Mouse (Mus musculus) hindbrain, embryonic 10.5 days (tissue): ENCODE data around the gene Fgf15. TPM values are rescaled to one million over a fixed set of nuclear protein-coding genes. Genes with fewer than 3 reads are reported as not detected.

ENCODE experiments used
- DNase-seq: peaks from one replicate; pipeline ENCODE4 v3.0.0-alpha.2; 2017; ENCODE audit warnings: low spot score
- H3K27ac ChIP-seq: fragments of 300-500 bp; sonication (generic); 2 replicates; pipeline ENCODE4 v1.5.1; 2016; ENCODE audit warnings: mild to moderate bottlenecking, moderate library complexity
- H3K27me3 ChIP-seq: fragments of 300-500 bp; sonication (generic); 2 replicates; pipeline ENCODE4 v1.6.1; 2016; ENCODE audit warnings: mild to moderate bottlenecking; ENCODE audit not compliant: poor library complexity, insufficient read depth, severe bottlenecking
- H3K36me3 ChIP-seq: fragments of 300-500 bp; sonication (generic); 2 replicates; pipeline ENCODE4 v1.6.1; 2016; ENCODE audit warnings: mild to moderate bottlenecking, moderate library complexity
- H3K4me1 ChIP-seq: fragments of 300-500 bp; sonication (generic); replicated peaks from 2 replicates; pipeline ENCODE4 v1.6.1; 2016; ENCODE audit warnings: mild to moderate bottlenecking
- H3K4me3 ChIP-seq: fragments of 300-500 bp; sonication (generic); 2 replicates; pipeline ENCODE4 v1.5.1; 2016; ENCODE audit warnings: mild to moderate bottlenecking, moderate library complexity
- H3K9me3 ChIP-seq: fragments of 300-500 bp; sonication (generic); 2 replicates; pipeline ENCODE4 v1.6.1; 2016; ENCODE audit warnings: mild to moderate bottlenecking, moderate library complexity
- WGBS: fragments of 180-500 bp; shearing (Covaris S2); methylation state at CpG from one replicate; pipeline ENCODE4 v1.1.7; 2016; 5-methylcytosine and 5-hydroxymethylcytosine counted together
- polyA plus RNA-seq: library from polyadenylated mRNA; unstranded; fragments of >200 nt; fragmentation: Nextera tagmentation; extraction: Ambion mirVana; gene quantifications from 2 replicates; pipeline ENCODE4 v1.2.1, GENCODE M21; 2016

The Fgf15 gene
- polyA plus RNA-seq, 1 experiment from 2014 or later: 43.4 TPM

DNA sequence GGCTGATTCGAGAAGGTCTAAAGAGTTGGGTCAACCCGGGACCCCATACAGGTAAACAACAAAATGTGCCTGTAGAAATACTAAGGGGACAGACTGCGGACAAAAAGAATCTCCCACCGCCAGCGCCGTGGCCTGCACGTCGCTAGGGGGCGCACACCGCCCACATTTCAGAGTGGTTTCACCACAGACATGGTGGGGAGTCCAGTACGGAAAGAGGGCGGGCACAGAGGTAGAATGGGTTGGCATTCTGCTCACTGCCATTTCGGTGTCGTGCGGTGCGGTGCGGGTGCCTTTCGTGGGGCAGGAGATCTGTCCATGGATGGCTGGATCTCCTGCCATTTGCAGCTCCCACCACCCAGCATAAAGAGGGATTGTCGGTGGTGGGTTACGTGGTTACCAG, 41.2 kb downstream of the Fgf15 start:
- 2% methylated on average over 20 of the region's 20 CpGs for WGBS
- H3K36me3 ChIP-seq: peaks cover 55% of the 10 kb centered on the region

GRCm38 (mm10) chr7:144937899-144938517, 41.7 kb downstream of the Fgf15 start:
- H3K27ac ChIP-seq: peak overlapping the region; percentile 97
- H3K4me3 ChIP-seq: peak overlapping the region; percentile 86
- peaks cover 21% of the 10 kb centered on the region for H3K27me3 ChIP-seq
- WGBS: under 1% methylated on average over 39 of the region's 39 CpGs
- H3K4me1 ChIP-seq: peaks cover 86% of the 10 kb centered on the region
- peak; percentile 53 for DNase-seq
- H3K36me3 ChIP-seq: peaks cover 50% of the 10 kb centered on the region
- no peaks in the 10 kb centered on the region for H3K9me3 ChIP-seq

More for the DNA sequence above, 41.2 kb downstream of the Fgf15 start:
- peak overlapping the region; percentile 97 for H3K27ac ChIP-seq
- H3K9me3 ChIP-seq: no peaks in the 10 kb centered on the region
- peak; percentile 90 for DNase-seq
- peaks cover 85% of the 10 kb centered on the region for H3K4me1 ChIP-seq
- peak overlapping the region; percentile 86 for H3K4me3 ChIP-seq
- peaks cover 16% of the 10 kb centered on the region for H3K27me3 ChIP-seq

- Histone ChIP-seq H3K36me3 (peaks cover 42% of the 10 kb centered on the region), H3K4me1 (peaks cover 93% of the 10 kb centered on the region), H3K4me3 (peak overlapping the region; percentile 86), H3K27ac (peak overlapping the region; percentile 97), H3K9me3 (no peaks in the 10 kb centered on the region), H3K27me3 (peaks cover 21% of the 10 kb centered on the region)
- peak; percentile 35 for DNase-seq
- under 1% methylated on average over 32 of the region's 32 CpGs for WGBS
Observed at GRCm38 (mm10) chr7:144938661-144939343, 42.5 kb downstream of the Fgf15 start.

GRCm38 (mm10) chr7:144939344-144940002, 43.1 kb downstream of the Fgf15 start, which contains the start of gene Ccnd1:
Gene Ccnd1 (minus strand): TSS chr7:144939925.
- peak; percentile 91 for DNase-seq
- Histone ChIP-seq H3K27ac (peak within 1 kb of the TSS; percentile 97), H3K36me3 (peaks cover 36% of the 10 kb centered on the region), H3K4me3 (peak within 1 kb of the TSS; percentile 86), H3K4me1 (peaks cover 87% of the 10 kb centered on the region), H3K9me3 (no peaks in the 10 kb centered on the region), H3K27me3 (peaks cover 21% of the 10 kb centered on the region)
- WGBS: under 1% methylated on average over 44 of the region's 45 CpGs

DNA sequence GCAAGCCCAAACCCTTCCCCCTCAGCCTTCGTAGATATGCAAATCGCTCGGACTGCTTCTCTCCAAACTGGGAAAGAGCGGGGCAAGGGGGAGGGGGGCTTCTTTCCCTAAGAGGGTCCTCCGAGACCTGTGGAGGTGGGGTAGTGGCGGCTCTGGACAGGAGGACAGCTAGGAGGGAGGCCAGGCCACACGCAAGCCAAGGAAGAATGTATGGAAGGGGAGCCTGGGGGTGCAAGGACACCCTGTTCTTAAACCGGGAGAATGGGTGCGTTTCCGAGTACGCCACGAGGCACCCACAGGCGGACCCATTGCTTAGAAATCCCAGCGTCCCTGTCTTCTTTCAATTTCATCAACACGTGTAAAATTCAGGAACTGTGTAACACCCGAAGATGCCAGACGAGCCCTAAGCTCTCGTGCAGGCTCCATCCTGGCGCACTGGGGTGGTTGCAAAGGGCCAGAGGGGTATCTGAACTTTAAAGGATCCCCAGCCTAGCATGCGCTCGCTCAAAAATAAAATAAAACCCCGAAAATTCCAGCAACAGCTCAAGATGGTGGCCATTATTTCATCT, 43.8 kb downstream of the Fgf15 start:
- peak overlapping the region; percentile 86 for H3K4me3 ChIP-seq
- H3K27ac ChIP-seq: peak overlapping the region; percentile 97
- no peak for DNase-seq
- peaks cover 81% of the 10 kb centered on the region for H3K4me1 ChIP-seq
- WGBS: under 1% methylated on average over 22 of the region's 22 CpGs
- H3K9me3 ChIP-seq: no peaks in the 10 kb centered on the region
- H3K27me3 ChIP-seq: peaks cover 21% of the 10 kb centered on the region
- H3K36me3 ChIP-seq: peaks cover 29% of the 10 kb centered on the region

- Histone ChIP-seq H3K27ac (peak overlapping the region; percentile 97), H3K27me3 (peaks cover 21% of the 10 kb centered on the region), H3K4me1 (peaks cover 76% of the 10 kb centered on the region), H3K4me3 (peak overlapping the region; percentile 86), H3K36me3 (peaks cover 24% of the 10 kb centered on the region), H3K9me3 (no peaks in the 10 kb centered on the region)
- under 1% methylated on average over 11 of the region's 11 CpGs for WGBS
- DNase-seq: no peak
Observed at GRCm38 (mm10) chr7:144940585-144940984, 44.3 kb downstream of the Fgf15 start.

DNA sequence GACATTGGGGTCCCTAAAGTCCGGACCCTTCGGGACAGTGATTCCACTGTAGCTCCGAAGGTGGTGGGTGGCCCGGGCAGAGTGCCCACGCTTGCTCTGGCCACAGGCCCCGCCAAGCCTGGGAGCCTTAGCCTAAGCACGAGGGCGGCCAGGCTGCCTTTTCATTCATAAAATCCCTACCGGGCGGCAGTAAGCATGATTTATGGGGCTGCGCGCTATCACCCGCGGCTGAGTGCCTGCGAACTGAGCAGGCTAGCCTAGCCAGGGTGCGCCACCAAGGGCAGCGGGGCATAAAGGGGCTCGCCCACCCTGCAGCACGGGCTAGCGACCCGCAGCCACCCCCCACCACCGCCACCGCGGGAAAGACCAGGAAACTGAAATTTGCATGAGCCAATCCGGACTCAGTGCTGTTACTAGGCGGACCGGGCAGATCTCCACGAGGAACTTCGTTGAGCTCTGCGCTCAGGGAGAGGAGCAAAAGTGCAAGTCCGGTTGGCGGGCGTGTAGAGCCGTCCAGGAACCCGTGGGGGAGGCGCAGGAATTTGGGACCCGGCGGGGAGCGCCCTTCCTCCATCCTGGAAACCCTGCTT, 45.0 kb downstream of the Fgf15 start:
- peaks cover 69% of the 10 kb centered on the region for H3K4me1 ChIP-seq
- H3K36me3 ChIP-seq: peaks cover 17% of the 10 kb centered on the region
- under 1% methylated on average over 39 of the region's 39 CpGs for WGBS
- peak overlapping the region; percentile 86 for H3K4me3 ChIP-seq
- H3K27me3 ChIP-seq: peaks cover 21% of the 10 kb centered on the region
- peak; percentile 96 for DNase-seq
- peak overlapping the region; percentile 97 for H3K27ac ChIP-seq
- H3K9me3 ChIP-seq: no peaks in the 10 kb centered on the region

DNA sequence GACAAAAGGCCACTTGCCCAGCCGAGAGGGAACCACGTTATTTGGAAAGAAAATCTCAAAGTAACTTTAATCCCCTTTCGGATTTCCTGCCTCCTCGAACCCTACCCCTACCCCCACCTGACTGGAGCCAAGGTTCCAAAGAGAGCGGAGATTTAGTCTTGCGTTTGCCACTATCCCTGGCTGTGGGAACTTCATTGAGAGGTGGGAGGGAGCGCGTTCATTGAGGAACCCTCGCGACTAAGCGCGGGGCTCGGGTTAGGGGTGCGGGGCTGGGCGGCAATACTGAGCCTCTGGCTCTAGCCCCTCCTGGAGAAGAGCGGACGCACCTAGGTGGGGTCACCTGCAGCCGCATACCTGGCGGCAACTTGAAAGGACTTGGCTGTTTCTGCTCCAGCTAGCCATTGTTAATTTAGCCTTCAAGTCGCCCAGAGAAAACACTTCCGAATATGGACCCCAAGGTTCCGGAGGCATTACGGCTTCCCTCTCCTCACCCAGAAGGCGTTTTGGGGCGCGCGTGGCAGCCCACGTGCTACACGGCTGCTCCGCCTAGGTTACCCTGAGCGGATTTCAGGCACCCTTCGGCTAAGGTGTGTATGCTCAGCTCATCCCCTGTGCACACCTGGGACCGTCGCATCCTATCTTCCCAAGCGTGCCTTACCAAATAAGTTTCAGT, 45.9 kb downstream of the Fgf15 start:
- peaks cover 60% of the 10 kb centered on the region for H3K4me1 ChIP-seq
- peak overlapping the region; percentile 86 for H3K4me3 ChIP-seq
- WGBS: under 1% methylated on average over 35 of the region's 35 CpGs
- peak; percentile 69 for DNase-seq
- peaks cover 8% of the 10 kb centered on the region; the same call in 1 of the 2 replicates for H3K36me3 ChIP-seq
- peak overlapping the region; percentile 97 for H3K27ac ChIP-seq
- H3K9me3 ChIP-seq: no peaks in the 10 kb centered on the region
- H3K27me3 ChIP-seq: peaks cover 21% of the 10 kb centered on the region

DNA sequence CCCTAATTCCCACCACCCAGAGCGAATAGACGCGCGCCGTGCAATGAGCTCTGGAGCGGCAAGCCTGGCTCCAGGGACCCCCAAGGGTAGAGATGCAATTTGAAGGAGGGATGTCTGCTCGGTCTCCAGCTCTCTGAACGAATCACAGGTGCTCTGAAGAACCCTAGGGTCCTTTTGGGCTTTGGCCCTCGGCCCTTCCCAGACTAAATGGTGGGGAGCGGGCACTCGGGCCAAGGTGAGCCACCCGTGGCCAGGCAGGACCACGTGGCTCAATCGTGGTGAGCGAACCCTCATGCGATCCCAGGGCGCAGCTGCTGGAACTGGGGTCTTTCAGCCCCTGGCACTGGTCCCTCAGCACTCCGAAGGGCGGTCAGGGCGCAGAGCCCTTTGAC, 46.4 kb downstream of the Fgf15 start:
- Histone ChIP-seq H3K27me3 (peaks cover 21% of the 10 kb centered on the region), H3K9me3 (no peaks in the 10 kb centered on the region), H3K36me3 (peaks cover 3% of the 10 kb centered on the region; the same call in 1 of the 2 replicates), H3K4me3 (peak overlapping the region; percentile 86), H3K27ac (peak overlapping the region; percentile 97), H3K4me1 (peaks cover 55% of the 10 kb centered on the region)
- WGBS: under 1% methylated on average over 20 of the region's 20 CpGs
- no peak for DNase-seq

- peak; percentile 87 for DNase-seq
- Histone ChIP-seq H3K4me1 (peaks cover 56% of the 10 kb centered on the region), H3K9me3 (no peaks in the 10 kb centered on the region), H3K36me3 (no peaks in the 10 kb centered on the region), H3K27ac (peak overlapping the region; percentile 97), H3K27me3 (peaks cover 21% of the 10 kb centered on the region), H3K4me3 (peak overlapping the region; percentile 86)
- WGBS: under 1% methylated on average over 45 of the region's 45 CpGs
Observed at GRCm38 (mm10) chr7:144943254-144943653, 46.9 kb downstream of the Fgf15 start.
